Mouse (Mus musculus) urinary bladder, postnatal 25 days (tissue): ENCODE results near the gene Sox2.

Experiments
- DNase-seq: peaks from one replicate; pipeline ENCODE4 v3.0.0; 2022; ENCODE audit warnings: low spot score

Sox2 gene

DNA sequence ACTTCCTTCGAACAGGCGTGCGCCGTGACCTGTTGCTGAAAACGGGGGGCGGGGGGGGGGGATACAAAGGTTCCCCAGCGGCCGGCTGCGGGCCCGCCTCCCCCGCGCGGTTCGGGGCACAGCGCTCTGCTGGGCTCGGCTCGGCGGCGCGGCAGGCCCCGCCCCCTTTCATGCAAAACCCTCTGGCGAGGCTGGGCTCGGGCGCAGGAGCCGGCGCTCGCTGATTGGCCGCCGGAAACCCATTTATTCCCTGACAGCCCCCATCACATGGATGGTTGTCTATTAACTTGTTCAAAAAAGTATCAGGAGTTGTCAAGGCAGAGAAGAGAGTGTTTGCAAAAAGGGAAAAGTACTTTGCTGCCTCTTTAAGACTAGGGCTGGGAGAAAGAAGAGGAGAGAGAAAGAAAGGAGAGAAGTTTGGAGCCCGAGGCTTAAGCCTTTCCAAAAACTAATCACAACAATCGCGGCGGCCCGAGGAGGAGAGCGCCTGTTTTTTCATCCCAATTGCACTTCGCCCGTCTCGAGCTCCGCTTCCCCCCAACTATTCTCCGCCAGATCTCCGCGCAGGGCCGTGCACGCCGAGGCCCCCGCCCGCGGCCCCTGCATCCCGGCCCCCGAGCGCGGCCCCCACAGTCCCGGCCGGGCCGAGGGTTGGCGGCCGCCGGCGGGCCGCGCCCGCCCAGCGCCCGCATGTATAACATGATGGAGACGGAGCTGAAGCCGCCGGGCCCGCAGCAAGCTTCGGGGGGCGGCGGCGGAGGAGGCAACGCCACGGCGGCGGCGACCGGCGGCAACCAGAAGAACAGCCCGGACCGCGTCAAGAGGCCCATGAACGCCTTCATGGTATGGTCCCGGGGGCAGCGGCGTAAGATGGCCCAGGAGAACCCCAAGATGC is at the start of gene Sox2:
TSS of gene Sox2 (plus strand) at position 680 of the 895 bp plus-strand sequence.
- DNase-seq = peak; percentile 57

GRCm38 (mm10) chr3:34601116-34601515 is 49.1 kb upstream of the Sox2 start:
- DNase-seq = no peak

DNA sequence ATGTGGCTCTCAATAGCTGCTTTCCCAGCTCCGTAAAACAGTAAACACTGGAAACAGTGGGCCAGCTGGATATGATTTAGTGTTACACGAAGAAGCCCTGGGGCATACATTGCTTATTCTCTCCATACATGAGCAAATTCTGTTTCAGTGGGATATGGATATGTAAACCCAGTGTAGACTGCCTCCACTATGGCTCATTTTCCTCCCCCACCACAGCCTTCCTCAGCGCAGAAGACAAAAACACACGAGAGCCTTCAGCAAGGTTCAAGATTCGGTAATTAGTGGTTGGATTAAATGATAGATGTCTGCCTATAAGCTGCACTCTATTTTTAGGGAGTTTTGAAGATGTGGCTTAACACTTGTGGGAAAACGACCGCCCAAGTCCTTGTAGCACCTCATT is 36.1 kb upstream of the Sox2 start:
- no peak for DNase-seq

DNA sequence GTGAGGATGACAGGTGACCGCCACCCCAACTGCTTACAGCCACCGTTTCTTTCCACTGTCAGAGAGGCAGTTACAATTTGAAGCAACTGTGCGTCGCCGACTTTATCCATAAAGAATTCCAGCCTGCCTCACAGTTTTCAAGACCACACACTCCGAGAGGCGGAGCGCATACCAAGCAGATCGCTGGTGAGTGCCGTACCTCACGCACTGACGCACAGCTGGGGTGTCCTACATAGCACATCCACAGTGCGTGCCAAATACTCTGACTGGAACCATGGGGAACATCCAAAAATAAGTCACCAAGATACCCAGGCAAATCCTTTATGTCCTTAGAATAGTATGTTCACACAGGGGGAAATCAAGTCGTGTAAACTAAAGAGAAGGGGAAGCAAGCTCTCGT is 34.7 kb upstream of the Sox2 start:
- no peak for DNase-seq

DNA sequence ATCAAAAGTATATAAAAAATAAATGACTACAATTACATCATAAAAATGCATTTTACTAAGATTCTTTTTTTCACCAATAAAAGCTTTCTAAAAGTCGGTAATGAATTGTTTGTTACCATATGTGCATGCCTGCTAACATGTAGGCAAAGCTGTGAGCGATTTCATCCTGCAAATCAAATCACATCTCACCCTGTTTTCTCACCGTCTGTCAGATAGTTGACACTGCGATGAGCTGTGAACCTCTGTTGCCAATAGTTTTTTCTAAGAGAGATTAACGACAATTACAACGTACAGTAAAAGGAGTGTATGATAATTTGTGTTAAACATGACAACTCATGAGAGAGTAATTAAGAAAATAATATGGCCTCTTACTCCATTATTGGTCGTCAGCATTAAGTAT is 31.3 kb upstream of the Sox2 start:
- DNase-seq = no peak

- DNase-seq = no peak
Measured at GRCm38 (mm10) chr3:34620121-34620520, 30.1 kb upstream of the Sox2 start.

GRCm38 (mm10) chr3:34624721-34625270 is 25.4 kb upstream of the Sox2 start:
- no peak for DNase-seq

- no peak for DNase-seq
Measured at GRCm38 (mm10) chr3:34626521-34626920, 23.7 kb upstream of the Sox2 start.

GRCm38 (mm10) chr3:34630031-34630430 is 20.2 kb upstream of the Sox2 start:
- DNase-seq = no peak

DNA sequence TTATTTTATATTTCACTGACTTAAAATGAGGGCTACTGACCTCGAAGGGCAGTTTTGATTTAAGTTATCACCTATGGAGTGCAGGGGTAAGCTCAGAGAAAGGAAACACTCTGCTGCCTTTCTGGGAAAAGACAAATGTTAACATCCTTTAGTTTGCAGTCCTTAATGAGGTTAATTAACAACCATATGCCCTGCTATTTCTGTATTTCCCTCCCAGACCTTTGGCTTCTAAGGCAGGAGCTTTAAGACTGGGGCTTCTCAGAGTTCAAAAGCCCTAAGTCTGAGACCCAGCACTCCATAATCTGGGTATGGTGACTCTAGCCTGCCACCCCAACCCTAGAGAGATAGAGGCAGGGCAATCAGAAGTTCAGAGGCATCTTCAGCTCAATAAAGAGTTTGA is 19.5 kb upstream of the Sox2 start:
- DNase-seq = no peak

DNA sequence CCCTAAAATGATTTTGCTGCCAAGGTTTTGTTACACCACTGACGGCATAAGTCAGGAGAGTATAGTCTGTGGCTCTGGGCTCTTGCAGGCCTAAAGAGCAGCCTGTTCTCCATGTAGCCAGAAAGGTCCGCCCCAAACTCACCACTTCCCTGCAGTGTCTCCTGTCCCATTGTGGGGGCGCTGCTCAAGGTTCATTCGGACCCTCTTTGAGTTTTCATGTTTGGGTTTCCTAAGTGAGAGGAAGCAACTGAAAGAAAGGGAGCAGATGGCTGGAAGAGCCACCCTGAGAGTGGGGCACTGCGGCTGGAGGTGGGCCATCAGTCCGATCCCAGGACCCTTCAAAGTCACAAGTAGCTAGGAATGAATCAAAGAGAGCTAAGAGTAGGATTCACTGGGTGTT is 13.2 kb upstream of the Sox2 start:
- no peak for DNase-seq

DNA sequence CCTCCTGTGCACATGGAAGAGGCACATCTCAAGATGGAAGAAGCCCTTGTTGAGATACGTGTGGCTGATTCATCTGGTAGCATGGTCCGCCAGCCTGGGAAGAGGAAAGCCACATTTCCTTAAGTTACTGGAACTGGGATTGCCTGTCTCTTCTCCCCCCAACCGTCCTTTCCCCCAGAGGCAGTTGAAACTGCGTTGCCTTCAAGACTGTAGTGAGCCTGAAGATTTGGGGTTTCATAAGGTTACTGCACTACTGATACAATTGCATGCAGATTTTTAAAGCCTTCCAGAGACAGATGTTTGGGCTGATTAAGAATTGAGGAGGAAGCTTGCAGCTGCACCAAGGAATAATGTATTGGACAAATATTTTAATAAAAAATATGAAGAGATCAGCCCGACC is 12.7 kb upstream of the Sox2 start:
- no peak for DNase-seq

DNA sequence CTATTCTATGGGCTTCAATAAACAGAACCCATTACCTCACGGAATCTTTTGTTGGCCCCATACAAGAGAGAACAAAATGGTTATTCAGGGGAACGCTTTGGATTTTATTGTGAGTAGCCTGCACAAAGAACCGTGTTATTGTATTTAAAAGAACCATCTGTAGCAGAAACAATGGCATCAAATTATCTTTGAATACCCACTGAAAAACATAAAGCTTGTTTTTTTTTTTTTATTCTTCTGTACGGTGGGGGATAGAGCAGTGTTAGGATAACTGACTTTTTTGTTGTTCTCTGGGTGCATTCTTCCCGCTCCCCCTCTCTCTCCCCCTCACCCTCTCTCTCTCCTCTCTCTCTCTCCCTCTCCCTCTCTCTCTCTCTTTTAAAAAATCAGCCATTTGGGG is 12.3 kb upstream of the Sox2 start:
- no peak for DNase-seq

DNA sequence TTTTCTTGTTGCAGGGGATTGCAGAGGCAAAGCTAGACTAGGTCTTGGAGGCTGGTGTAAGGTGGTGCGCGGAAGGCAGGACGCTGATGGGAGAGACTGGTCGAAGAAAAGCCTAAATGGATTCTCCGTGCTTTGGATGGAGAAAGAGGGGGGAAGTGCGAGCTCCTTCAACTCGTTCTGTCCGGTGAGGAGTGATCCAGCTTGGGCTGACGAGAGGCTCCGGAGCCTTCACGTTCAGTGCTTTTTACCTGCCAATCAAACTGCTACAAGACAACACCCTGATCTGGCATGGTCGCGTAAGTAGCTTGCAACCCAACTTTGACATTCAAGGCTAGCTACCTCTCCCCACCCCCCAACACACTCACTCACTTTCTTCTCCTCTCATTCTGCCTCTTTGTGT is 11.9 kb upstream of the Sox2 start:
- no peak for DNase-seq

DNA sequence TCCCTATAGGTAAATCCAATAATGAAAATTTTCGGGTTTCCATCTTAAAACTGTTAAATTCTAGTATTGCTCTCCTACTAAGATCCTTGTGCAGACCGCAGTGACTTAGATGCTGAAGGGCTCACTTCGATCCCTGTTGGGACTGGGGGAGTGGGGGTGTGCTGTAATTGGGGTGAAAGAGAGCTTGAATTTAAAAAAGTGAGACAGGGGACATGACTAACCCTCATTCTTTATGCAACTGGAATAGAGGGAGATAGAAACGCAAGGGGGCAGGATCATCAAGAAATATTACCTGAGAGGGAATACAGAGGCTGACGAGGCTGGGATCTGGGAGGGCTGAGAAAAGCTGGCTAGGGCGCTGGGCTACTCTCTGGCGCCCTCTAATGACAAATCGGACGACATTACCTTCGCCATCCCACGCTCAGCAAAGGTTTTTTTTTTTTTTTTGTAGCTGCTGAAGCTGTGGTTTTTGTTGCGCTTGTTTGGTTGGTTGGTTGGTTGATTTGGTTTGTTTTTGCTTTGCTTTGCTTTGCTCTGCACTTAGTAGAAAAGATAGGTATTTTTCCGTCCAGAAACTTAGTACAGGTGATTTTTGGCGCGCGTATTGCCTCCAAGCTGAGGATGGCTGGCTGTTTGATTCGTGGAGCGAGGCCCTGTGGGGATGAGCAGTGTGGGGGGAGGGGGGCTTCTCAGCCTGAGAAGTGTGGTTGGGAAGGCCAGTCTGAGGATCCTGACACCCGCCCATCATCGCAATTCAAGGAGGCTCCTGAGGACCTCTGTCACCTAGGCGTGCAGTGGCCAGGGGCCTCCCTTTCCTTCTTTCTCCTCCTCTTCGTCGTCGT is 11.0 kb upstream of the Sox2 start:
- peak; percentile 15 for DNase-seq

- no peak for DNase-seq
Measured at GRCm38 (mm10) chr3:34639873-34640270, 10.3 kb upstream of the Sox2 start.

DNA sequence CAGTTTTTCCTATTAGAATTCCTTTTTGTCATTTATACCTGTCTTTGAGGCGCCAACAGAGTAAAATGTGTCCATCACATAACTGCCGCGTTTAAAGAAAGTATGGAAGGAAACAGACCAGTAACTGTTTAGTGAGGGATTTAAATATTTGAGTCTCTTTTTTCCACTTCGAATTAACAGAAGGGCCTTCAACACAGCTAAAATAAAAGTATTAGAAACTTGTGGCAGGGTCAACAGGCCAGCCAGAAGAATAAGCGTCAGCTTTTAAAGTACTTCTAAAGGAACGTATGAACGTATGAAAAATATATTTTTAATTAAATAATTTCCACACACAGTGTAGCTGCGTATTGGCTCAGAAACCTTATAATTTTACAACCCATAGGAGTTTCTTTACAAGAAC is 9.9 kb upstream of the Sox2 start:
- no peak for DNase-seq

GRCm38 (mm10) chr3:34640690-34641600 is 9.3 kb upstream of the Sox2 start:
- no peak for DNase-seq

DNA sequence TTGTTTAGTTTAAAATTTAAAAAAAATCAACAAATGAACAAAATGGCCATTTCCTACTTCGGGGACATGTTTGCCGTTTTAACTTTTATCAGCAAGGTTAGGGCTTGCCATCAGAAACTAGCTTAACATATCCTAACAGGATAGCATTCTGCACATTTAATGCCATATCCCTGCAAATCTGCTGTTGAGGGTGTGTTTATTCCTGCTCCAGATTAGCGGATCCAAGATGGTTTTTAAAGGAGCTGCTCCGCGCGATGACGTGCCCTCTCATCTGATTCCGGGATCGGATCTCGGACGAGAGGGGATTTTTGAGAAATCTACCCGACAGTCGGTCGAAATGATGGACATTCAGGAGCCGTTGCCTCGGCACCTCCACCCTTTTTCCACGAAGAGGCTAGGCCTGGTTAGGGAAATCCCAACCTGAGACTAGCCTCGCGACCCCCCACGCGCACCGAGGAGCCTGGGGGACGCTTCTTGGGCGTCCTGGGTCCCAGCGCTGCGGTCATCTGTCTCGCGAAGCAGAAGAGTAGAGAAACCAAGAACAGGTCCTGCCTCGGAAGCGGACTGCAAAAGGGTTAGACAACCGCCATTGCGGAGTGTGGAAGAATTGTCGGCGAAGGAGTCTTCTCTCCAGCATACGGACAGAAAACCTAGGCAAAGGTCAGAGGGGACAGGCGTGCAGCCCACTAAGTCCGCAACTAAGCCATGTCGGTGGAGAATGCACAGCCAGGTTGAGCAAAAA is 8.3 kb upstream of the Sox2 start:
- DNase-seq = no peak

DNA sequence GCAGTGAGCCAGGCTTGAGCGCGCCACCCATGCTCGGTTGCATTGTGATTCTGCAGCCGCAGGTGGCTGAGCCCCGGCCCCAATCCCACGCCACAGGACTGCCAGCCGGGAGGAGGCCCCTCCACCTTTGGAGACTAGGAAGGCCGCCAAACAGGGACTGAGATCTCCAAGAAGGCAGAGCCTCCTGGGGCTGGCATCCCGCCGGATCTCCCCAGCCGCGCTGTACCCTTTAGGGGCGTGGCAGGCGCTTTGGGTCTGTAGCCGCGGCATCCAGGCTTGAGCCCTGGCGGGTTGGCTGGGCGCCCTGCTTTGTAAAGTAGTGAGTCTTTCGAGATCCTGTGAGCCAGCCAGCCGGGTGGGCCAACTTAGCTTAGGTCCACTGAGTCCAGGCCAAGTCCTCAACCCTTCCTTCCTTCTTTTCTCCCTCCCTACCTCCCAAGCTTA is 7.7 kb upstream of the Sox2 start:
- DNase-seq = no peak

DNA sequence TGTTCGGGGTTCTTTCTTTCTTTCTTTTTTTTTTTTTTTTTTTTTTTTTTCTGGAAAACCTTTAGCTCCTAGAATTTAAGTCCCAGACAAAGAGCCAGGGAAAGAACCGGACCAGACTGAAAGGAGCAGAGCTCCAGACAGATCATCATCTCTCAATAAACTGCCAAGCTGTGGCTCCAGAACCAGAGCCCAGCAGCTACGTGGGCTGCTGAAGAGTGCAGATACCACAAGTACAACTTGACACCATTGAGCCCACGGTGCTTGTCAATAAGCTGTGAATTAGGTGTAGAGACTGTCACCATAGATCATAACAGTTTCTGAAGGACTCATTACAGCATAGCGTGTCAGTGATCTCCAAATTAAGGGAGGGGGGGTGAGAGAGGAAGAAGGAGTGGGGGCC is 7.1 kb upstream of the Sox2 start:
- no peak for DNase-seq
